Mouse (Mus musculus): ENCODE measurements at regions not wholly inside any gene's neighbourhood (a gene's known extent, or its start where the extent isn't known, plus 50 kb on each side); places are given as distances from the start of the nearest gene placed in this dataset.

DNA sequence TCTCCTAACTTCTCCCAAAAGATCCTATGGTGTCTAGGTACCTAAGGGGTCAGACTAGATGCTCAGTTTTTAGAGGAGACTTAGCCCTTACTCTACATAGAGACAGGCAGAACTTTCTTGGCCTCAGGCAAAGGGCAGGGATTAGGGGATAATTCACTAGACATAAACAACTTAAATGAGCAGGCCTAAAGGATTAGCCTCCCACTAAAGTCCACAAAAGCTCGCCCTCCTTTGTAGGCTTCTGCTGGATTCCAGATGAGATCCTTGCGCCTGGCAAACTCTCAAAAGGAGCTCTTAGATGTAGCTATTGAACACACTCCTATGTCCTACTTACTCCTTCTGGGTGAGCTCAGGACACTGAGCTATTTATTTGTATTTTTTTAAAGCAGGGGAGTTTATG, 509.9 kb upstream of the Plxna2 start:
- TF ChIP-seq POLR2A (IDR thresholded peaks at IDR 0.05; ENCODE audit: low read depth, low read length) = no peak
- no peak for TF ChIP-seq CTCF (IDR thresholded peaks at IDR 0.05; ENCODE audit: extremely low read depth, insufficient read depth, insufficient read length, insufficient replicate concordance)
